Mouse (Mus musculus): ENCODE results near the gene Frmd4a. TPM values are rescaled to one million over a fixed set of nuclear protein-coding genes. Genes with fewer than 3 reads are reported as not detected.

Gene Frmd4a
- polyA plus RNA-seq, 1 experiment: 4.2 TPM

- TF ChIP-seq POLR2A (IDR thresholded peaks at IDR 0.05; ENCODE audit: low read depth, low read length): no peak
- TF ChIP-seq CTCF (IDR thresholded peaks at IDR 0.05; ENCODE audit: extremely low read depth, insufficient read length, insufficient replicate concordance, low read depth, low read length): no peak
- Histone ChIP-seq H3K36me3 (ENCODE audit: control insufficient read depth, insufficient read depth, low read length) (no peaks in the 10 kb centered on the region), H3K27me3 (ENCODE audit: control insufficient read depth, insufficient read depth, low read length) (no peaks in the 10 kb centered on the region), H3K4me1 (ENCODE audit: control insufficient read depth, insufficient read depth, insufficient read length, low read length) (no peaks in the 10 kb centered on the region), H3K4me3 (ENCODE audit: low read depth, low read length) (no peak overlapping the region), H3K27ac (ENCODE audit: insufficient read depth, low read depth, low read length) (no peak overlapping the region)
These were observed 278.1 kb downstream of the Frmd4a start for GRCm38 (mm10) chr2:4295641-4296040.

- Histone ChIP-seq H3K4me3 (ENCODE audit: low read depth, low read length) (no peak overlapping the region), H3K27ac (ENCODE audit: insufficient read depth, low read depth, low read length) (no peak overlapping the region), H3K27me3 (ENCODE audit: control insufficient read depth, insufficient read depth, low read length) (no peaks in the 10 kb centered on the region), H3K36me3 (ENCODE audit: control insufficient read depth, insufficient read depth, low read length) (no peaks in the 10 kb centered on the region), H3K4me1 (ENCODE audit: control insufficient read depth, insufficient read depth, insufficient read length, low read length) (no peaks in the 10 kb centered on the region)
- no peak for TF ChIP-seq POLR2A (IDR thresholded peaks at IDR 0.05; ENCODE audit: low read depth, low read length)
- TF ChIP-seq CTCF (IDR thresholded peaks at IDR 0.05; ENCODE audit: extremely low read depth, insufficient read length, insufficient replicate concordance, low read depth, low read length): no peak
- 84% methylated on average over 10 of the region's 10 CpGs for WGBS
These were observed 279.4 kb downstream of the Frmd4a start for GRCm38 (mm10) chr2:4296881-4297280.

- Histone ChIP-seq H3K4me3 (ENCODE audit: low read depth, low read length) (no peak overlapping the region), H3K4me1 (ENCODE audit: control insufficient read depth, insufficient read depth, insufficient read length, low read length) (no peaks in the 10 kb centered on the region), H3K27ac (ENCODE audit: insufficient read depth, low read depth, low read length) (no peak overlapping the region), H3K36me3 (ENCODE audit: control insufficient read depth, insufficient read depth, low read length) (no peaks in the 10 kb centered on the region), H3K27me3 (ENCODE audit: control insufficient read depth, insufficient read depth, low read length) (no peaks in the 10 kb centered on the region)
- no peak for TF ChIP-seq CTCF (IDR thresholded peaks at IDR 0.05; ENCODE audit: extremely low read depth, insufficient read length, insufficient replicate concordance, low read depth, low read length)
- no peak for TF ChIP-seq POLR2A (IDR thresholded peaks at IDR 0.05; ENCODE audit: low read depth, low read length)
- 27% methylated on average over 19 of the region's 19 CpGs for WGBS
These were observed 281.1 kb downstream of the Frmd4a start for GRCm38 (mm10) chr2:4298325-4299215.

GRCm38 (mm10) chr2:4299593-4299992 is 282.1 kb downstream of the Frmd4a start:
- Histone ChIP-seq H3K27ac (ENCODE audit: insufficient read depth, low read depth, low read length) (no peak overlapping the region), H3K36me3 (ENCODE audit: control insufficient read depth, insufficient read depth, low read length) (no peaks in the 10 kb centered on the region), H3K4me1 (ENCODE audit: control insufficient read depth, insufficient read depth, insufficient read length, low read length) (no peaks in the 10 kb centered on the region), H3K4me3 (ENCODE audit: low read depth, low read length) (no peak overlapping the region), H3K27me3 (ENCODE audit: control insufficient read depth, insufficient read depth, low read length) (no peaks in the 10 kb centered on the region)
- WGBS: 73% methylated on average over 12 of the region's 12 CpGs
- TF ChIP-seq CTCF (IDR thresholded peaks at IDR 0.05; ENCODE audit: extremely low read depth, insufficient read length, insufficient replicate concordance, low read depth, low read length): no peak
- no peak for TF ChIP-seq POLR2A (IDR thresholded peaks at IDR 0.05; ENCODE audit: low read depth, low read length)

- H3K4me1 ChIP-seq (ENCODE audit: control insufficient read depth, insufficient read depth, insufficient read length, low read length): no peaks in the 10 kb centered on the region
- WGBS: 45% methylated on average over 13 of the region's 13 CpGs
- H3K27ac ChIP-seq (ENCODE audit: insufficient read depth, low read depth, low read length): peak overlapping the region; percentile 10; the same call in 1 of the 2 replicates
- TF ChIP-seq POLR2A (IDR thresholded peaks at IDR 0.05; ENCODE audit: low read depth, low read length): no peak
- TF ChIP-seq CTCF (IDR thresholded peaks at IDR 0.05; ENCODE audit: extremely low read depth, insufficient read length, insufficient replicate concordance, low read depth, low read length): no peak
- peak overlapping the region; percentile 7 for H3K4me3 ChIP-seq (ENCODE audit: low read depth, low read length)
- H3K27me3 ChIP-seq (ENCODE audit: control insufficient read depth, insufficient read depth, low read length): no peaks in the 10 kb centered on the region
- no peaks in the 10 kb centered on the region for H3K36me3 ChIP-seq (ENCODE audit: control insufficient read depth, insufficient read depth, low read length)
These were observed 282.9 kb downstream of the Frmd4a start for GRCm38 (mm10) chr2:4300383-4300811.

- no peak for TF ChIP-seq CTCF (IDR thresholded peaks at IDR 0.05; ENCODE audit: extremely low read depth, insufficient read length, insufficient replicate concordance, low read depth, low read length)
- TF ChIP-seq POLR2A (IDR thresholded peaks at IDR 0.05; ENCODE audit: low read depth, low read length): no peak
- peak overlapping the region; percentile 10; the same call in 1 of the 2 replicates for H3K27ac ChIP-seq (ENCODE audit: insufficient read depth, low read depth, low read length)
- 25% methylated on average over 8 of the region's 8 CpGs for WGBS
- no peaks in the 10 kb centered on the region for H3K4me1 ChIP-seq (ENCODE audit: control insufficient read depth, insufficient read depth, insufficient read length, low read length)
- no peak overlapping the region for H3K4me3 ChIP-seq (ENCODE audit: low read depth, low read length)
- H3K36me3 ChIP-seq (ENCODE audit: control insufficient read depth, insufficient read depth, low read length): no peaks in the 10 kb centered on the region
- no peaks in the 10 kb centered on the region for H3K27me3 ChIP-seq (ENCODE audit: control insufficient read depth, insufficient read depth, low read length)
These were observed 283.3 kb downstream of the Frmd4a start for GRCm38 (mm10) chr2:4300816-4301215.

- Histone ChIP-seq H3K27me3 (ENCODE audit: control insufficient read depth, insufficient read depth, low read length) (no peaks in the 10 kb centered on the region), H3K27ac (ENCODE audit: insufficient read depth, low read depth, low read length) (no peak overlapping the region), H3K36me3 (ENCODE audit: control insufficient read depth, insufficient read depth, low read length) (no peaks in the 10 kb centered on the region), H3K4me3 (ENCODE audit: low read depth, low read length) (no peak overlapping the region), H3K4me1 (ENCODE audit: control insufficient read depth, insufficient read depth, insufficient read length, low read length) (no peaks in the 10 kb centered on the region)
- 36% methylated on average over 5 of the region's 6 CpGs for WGBS
- TF ChIP-seq POLR2A (IDR thresholded peaks at IDR 0.05; ENCODE audit: low read depth, low read length): no peak
- TF ChIP-seq CTCF (IDR thresholded peaks at IDR 0.05; ENCODE audit: extremely low read depth, insufficient read length, insufficient replicate concordance, low read depth, low read length): no peak
These were observed 283.7 kb downstream of the Frmd4a start for GRCm38 (mm10) chr2:4301256-4301655.
